In genomic region chr3:145780784-145781442, GRCm38 (mm10) we compare ENCODE assay signal across 13 mouse cellular contexts. TPM values are rescaled to one million over a fixed set of nuclear protein-coding genes. Genes with fewer than 3 reads are reported as not detected.
DNase-seq lines count a peak whose midpoint lies in the region; ATAC-seq and TF ChIP-seq lines count a peak whose summit lies in the region.
"Had no signal": no experiment of that assay in that cellular context is flagged by ENCODE, and none has a peak within 500 bp of the region (broad histone marks: within the 10 kb centered on the region; RNA-seq: fewer than 3 reads in every experiment).

No protein-coding gene starts in this region.

- no peak overlapping the region for H3K9ac ChIP-seq in lung, embryonic 16.5 days (ENCODE audit: low read length)
- H3K9ac ChIP-seq in kidney, embryonic 15.5 days, result no peak overlapping the region
- H3K9ac ChIP-seq in liver, embryonic 13.5 days, result no peak overlapping the region
- H3K9ac ChIP-seq in midbrain, embryonic 15.5 days, result no peak overlapping the region
- H3K9ac ChIP-seq in lung, postnatal 0 days (replicated peaks; ENCODE audit: low read depth), result no peak overlapping the region
- H3K9ac ChIP-seq: lung, embryonic 15.5 days had no signal

- no peak overlapping the region for H3K27ac ChIP-seq in lung, embryonic 16.5 days (ENCODE audit: low read length)
- peak overlapping the region; percentile 86 for H3K27ac ChIP-seq in kidney, embryonic 15.5 days
- peak overlapping the region; percentile 50 for H3K27ac ChIP-seq in liver, embryonic 13.5 days
- no peak overlapping the region for H3K27ac ChIP-seq in midbrain, embryonic 15.5 days
- no peak overlapping the region for H3K27ac ChIP-seq in lung, postnatal 0 days (ENCODE audit: low read length)
- H3K27ac ChIP-seq: lung, embryonic 15.5 days had no signal

- ATAC-seq in lung, embryonic 16.5 days (ENCODE audit: low read depth), result peak; percentile 30; the same call in 1 of the 2 replicates
- peak; percentile 89 for ATAC-seq in kidney, embryonic 15.5 days (replicated peaks; ENCODE audit: low FRiP score)
- ATAC-seq in liver, embryonic 13.5 days (ENCODE audit: low read depth), result peak; percentile 76
- ATAC-seq in midbrain, embryonic 15.5 days (replicated peaks), result no peak
- ATAC-seq in lung, postnatal 0 days, result no peak

- DNase-seq in lung, postnatal 36 days, result no peak
- DNase-seq in liver, embryonic 13.5 days, result no peak
- DNase-seq in heart, postnatal 10 days, result no peak
- no peak for DNase-seq in lung, postnatal 0 days (ENCODE audit: low spot score)
- DNase-seq in gastrocnemius, adult 18-20 months (ENCODE audit: low spot score), result no peak
- DNase-seq: cerebellum, adult 8-10 months; thymus, adult 18-20 months had no signal

- H3K27me3 ChIP-seq in lung, embryonic 16.5 days (ENCODE audit: control insufficient read depth, insufficient read depth, low read depth, low read length), result no peaks in the 10 kb centered on the region
- H3K27me3 ChIP-seq in kidney, embryonic 15.5 days, result no peaks in the 10 kb centered on the region
- H3K27me3 ChIP-seq in liver, embryonic 13.5 days, result no peaks in the 10 kb centered on the region
- no peaks in the 10 kb centered on the region for H3K27me3 ChIP-seq in midbrain, embryonic 15.5 days (replicated peaks)
- no peaks in the 10 kb centered on the region for H3K27me3 ChIP-seq in lung, postnatal 0 days (replicated peaks; ENCODE audit: insufficient read depth, low read length)
- H3K27me3 ChIP-seq: lung, embryonic 15.5 days had no signal

- no peaks in the 10 kb centered on the region for H3K9me3 ChIP-seq in lung, embryonic 16.5 days (ENCODE audit: control insufficient read depth, low read length)
- H3K9me3 ChIP-seq in kidney, embryonic 15.5 days (replicated peaks), result no peaks in the 10 kb centered on the region
- H3K9me3 ChIP-seq in liver, embryonic 13.5 days (replicated peaks), result no peaks in the 10 kb centered on the region
- no peaks in the 10 kb centered on the region for H3K9me3 ChIP-seq in midbrain, embryonic 15.5 days
- H3K9me3 ChIP-seq in lung, postnatal 0 days (ENCODE audit: low read length), result no peaks in the 10 kb centered on the region
- H3K9me3 ChIP-seq: lung, embryonic 15.5 days had no signal

- WGBS in lung, embryonic 16.5 days, result 63% methylated on average over 14 of the region's 14 CpGs
- 51% methylated on average over 14 of the region's 14 CpGs for WGBS in kidney, embryonic 15.5 days
- 62% methylated on average over 14 of the region's 14 CpGs for WGBS in liver, embryonic 13.5 days (ENCODE audit: insufficient replicate concordance)
- 72% methylated on average over 14 of the region's 14 CpGs for WGBS in midbrain, embryonic 15.5 days
- 67% methylated on average over 14 of the region's 14 CpGs for WGBS in lung, postnatal 0 days

- H3K4me3 ChIP-seq in lung, embryonic 16.5 days (ENCODE audit: low read length), result no peak overlapping the region
- no peak overlapping the region for H3K4me3 ChIP-seq in kidney, embryonic 15.5 days (replicated peaks)
- no peak overlapping the region for H3K4me3 ChIP-seq in liver, embryonic 13.5 days (replicated peaks)
- no peak overlapping the region for H3K4me3 ChIP-seq in midbrain, embryonic 15.5 days
- no peak overlapping the region for H3K4me3 ChIP-seq in lung, postnatal 0 days (ENCODE audit: low read depth, low read length)
- H3K4me3 ChIP-seq: lung, embryonic 15.5 days had no signal

- no peak overlapping the region for H3K4me2 ChIP-seq in lung, embryonic 16.5 days (ENCODE audit: low read depth, low read length)
- H3K4me2 ChIP-seq in kidney, embryonic 15.5 days, result peak overlapping the region; percentile 35; the same call in 1 of the 2 replicates
- H3K4me2 ChIP-seq in liver, embryonic 13.5 days, result peak overlapping the region; percentile 23; the same call in 1 of the 2 replicates
- H3K4me2 ChIP-seq in midbrain, embryonic 15.5 days, result no peak overlapping the region
- no peak overlapping the region for H3K4me2 ChIP-seq in lung, postnatal 0 days (replicated peaks; ENCODE audit: low read depth, low read length)
- H3K4me2 ChIP-seq: lung, embryonic 15.5 days; midbrain, embryonic 11.5 days had no signal

- H3K4me1 ChIP-seq in lung, embryonic 16.5 days (replicated peaks; ENCODE audit: control insufficient read depth, insufficient read depth, low read length), result no peaks in the 10 kb centered on the region; the same call in 1 of the 2 replicates
- peaks cover 55% of the 10 kb centered on the region for H3K4me1 ChIP-seq in kidney, embryonic 15.5 days
- peaks cover 29% of the 10 kb centered on the region; the same call in 1 of the 2 replicates for H3K4me1 ChIP-seq in liver, embryonic 13.5 days (replicated peaks)
- no peaks in the 10 kb centered on the region for H3K4me1 ChIP-seq in midbrain, embryonic 15.5 days
- H3K4me1 ChIP-seq in lung, postnatal 0 days (ENCODE audit: insufficient read depth, low read depth, low read length), result no peaks in the 10 kb centered on the region

- no peaks in the 10 kb centered on the region for H3K36me3 ChIP-seq in lung, embryonic 16.5 days (ENCODE audit: control insufficient read depth, insufficient read depth, low read length)
- no peaks in the 10 kb centered on the region for H3K36me3 ChIP-seq in kidney, embryonic 15.5 days
- H3K36me3 ChIP-seq in liver, embryonic 13.5 days, result no peaks in the 10 kb centered on the region
- no peaks in the 10 kb centered on the region for H3K36me3 ChIP-seq in midbrain, embryonic 15.5 days (replicated peaks)
- no peaks in the 10 kb centered on the region for H3K36me3 ChIP-seq in lung, postnatal 0 days (ENCODE audit: insufficient read depth, low read length)
- H3K36me3 ChIP-seq: lung, embryonic 15.5 days had no signal

- intact Hi-C loops in heart, postnatal 10 days (cut with DNase I), result no loop called here

- TF ChIP-seq CTCF in lung, postnatal 0 days (IDR thresholded peaks at IDR 0.05), result no peak

- no peak for TF ChIP-seq EP300 in lung, postnatal 0 days (IDR thresholded peaks at IDR 0.05)

RNA-seq across cellular contexts. Expression of gene Ddah1, which starts 22.4 kb away (rescaled TPM):
- 22.0 and 22.4 TPM in 2 replicates for polyA plus RNA-seq in lung, embryonic 16.5 days (2015; fragmentation: Nextera tagmentation; extraction: Ambion mirVana)
- polyA plus RNA-seq in kidney, embryonic 15.5 days (2015; fragmentation: Nextera tagmentation; extraction: Ambion mirVana), result 71.2 and 76.1 TPM in 2 replicates
- polyA plus RNA-seq in liver, embryonic 13.5 days (2015; fragmentation: Nextera tagmentation; extraction: Ambion mirVana), result 37.6 and 39.3 TPM in 2 replicates
- 10 to 100 TPM; 10.6 to 13.6 TPM for total RNA-seq in heart, postnatal 10 days (2021)
- 135 and 137 TPM in 2 replicates for polyA plus RNA-seq in midbrain, embryonic 15.5 days (2015; fragmentation: Nextera tagmentation; extraction: Ambion mirVana)
- polyA plus RNA-seq in lung, postnatal 0 days (2015; fragmentation: Nextera tagmentation; extraction: Ambion mirVana), result 20.2 and 20.7 TPM in 2 replicates
- 1 to 10 TPM; 2.7 to 4.4 TPM for total RNA-seq in gastrocnemius, adult 18-20 months (2021)
- total RNA-seq: hematopoietic stem cell, adult 5-6 weeks had no signal

Comparison
In these comparisons a context has a peak if more than half of its experiments do, and no peak if none do; other contexts are left out.
1. ATAC-seq: peak in lung, embryonic 16.5 days (single experiment), kidney, embryonic 15.5 days (single experiment) and liver, embryonic 13.5 days (single experiment); none in midbrain, embryonic 15.5 days (single experiment) and lung, postnatal 0 days (single experiment).
2. H3K27ac ChIP-seq: peak in kidney, embryonic 15.5 days (single experiment) and liver, embryonic 13.5 days (single experiment); none in lung, embryonic 16.5 days (single experiment), midbrain, embryonic 15.5 days (single experiment) and lung, postnatal 0 days (single experiment).
3. H3K4me2 ChIP-seq: peak in kidney, embryonic 15.5 days (single experiment) and liver, embryonic 13.5 days (single experiment); none in lung, embryonic 16.5 days (single experiment), midbrain, embryonic 15.5 days (single experiment) and lung, postnatal 0 days (single experiment).